Mouse (Mus musculus) E14TG2a.4 (cell line): ENCODE measurements at regions not wholly inside any gene's neighbourhood (a gene's known extent, or its start where the extent isn't known, plus 50 kb on each side); places are given as distances from the start of the nearest gene placed in this dataset.

ENCODE experiments used
- CTCF ChIP-seq: conservative IDR thresholded peaks from 2 replicates; pipeline ENCODE4 v1.5.1; 2014; ENCODE audit warnings: low read length
- NANOG ChIP-seq: IDR thresholded peaks from 2 replicates; pipeline ENCODE4 v1.6.1; 2014; ENCODE audit warnings: borderline replicate concordance, low read length, mixed read lengths
- POU5F1 ChIP-seq: IDR thresholded peaks from 2 replicates; pipeline ENCODE4 v1.6.1; 2014; ENCODE audit warnings: low read length, borderline replicate concordance

- TF ChIP-seq CTCF (no peak), POU5F1 (no peak), NANOG (no peak)
Observed at GRCm38 (mm10) chr6:89157501-89157900, 204.9 kb downstream of the Plxna1 start.
